7 mouse cellular contexts compared by ENCODE assay signal in genomic region chr10:127569450-127569849, GRCm38 (mm10). TPM values are rescaled to one million over a fixed set of nuclear protein-coding genes. Genes with fewer than 3 reads are reported as not detected.
DNase-seq lines count a peak whose midpoint lies in the region; ATAC-seq lines count a peak whose summit lies in the region.

No protein-coding gene starts in this region.

- 0 out of 2 replicates have a peak, but pooled peaks cover 3% of the 10 kb centered on the region for H3K4me1 ChIP-seq in embryonic facial prominence, embryonic 13.5 days

- DNase-seq in MEL-GATA-1-ER (ENCODE audit: extremely low read depth, low read depth): peak; percentile 76
- DNase-seq in adrenal gland, postnatal 36 days: peak; percentile 67 to 82
- peak; percentile 71 to 89 for DNase-seq in heart, postnatal 14 days
- DNase-seq in layer of hippocampus, adult 18-20 months (ENCODE audit: low spot score in 2 of 2): peak; percentile 48 to 82
- DNase-seq in lung, postnatal 10 days: peak; percentile 91
- DNase-seq in right cerebral cortex, postnatal 14 days: peak; percentile 69

- 29% methylated on average over 3 of the region's 3 CpGs for WGBS in embryonic facial prominence, embryonic 13.5 days

- ATAC-seq in embryonic facial prominence, embryonic 13.5 days (ENCODE audit: insufficient number of reproducible peaks, insufficient read depth, low FRiP score, low TSS enrichment, low read depth): no peak

- no peaks in the 10 kb centered on the region for H3K27me3 ChIP-seq in embryonic facial prominence, embryonic 13.5 days

- peaks cover 84% of the 10 kb centered on the region for H3K36me3 ChIP-seq in embryonic facial prominence, embryonic 13.5 days

- 0 out of 2 replicates have a peak overlapping the region, but pooled peaks have one; percentile 28 for H3K27ac ChIP-seq in embryonic facial prominence, embryonic 13.5 days

- H3K9me3 ChIP-seq in embryonic facial prominence, embryonic 13.5 days: no peaks in the 10 kb centered on the region

- intact Hi-C loops in heart, postnatal 14 days (cut with DNase I): loop anchor here (2.0 to 5.0 kb wide), 3 partner anchors 53 to 168 kb away; partner anchors contain the start of gene Zbtb39

- H3K4me3 ChIP-seq in embryonic facial prominence, embryonic 13.5 days: no peak overlapping the region

- H3K4me2 ChIP-seq in embryonic facial prominence, embryonic 13.5 days: no peak overlapping the region

- H3K9ac ChIP-seq in embryonic facial prominence, embryonic 13.5 days: no peak overlapping the region

RNA-seq across cellular contexts. Expression of gene Nxph4, which starts 35.1 kb away (rescaled TPM):
- 1 to 10 TPM; 5.0 to 6.3 TPM for total RNA-seq in adrenal gland, postnatal 36 days (2021)
- polyA plus RNA-seq in embryonic facial prominence, embryonic 13.5 days (2015; fragmentation: Nextera tagmentation; extraction: Ambion mirVana): 3.0 and 3.9 TPM in 2 replicates
- 1 to 10 TPM; 1.1 TPM for total RNA-seq in heart, postnatal 14 days (2021)
- 1 to 10 TPM; 1.2 to 1.3 TPM for total RNA-seq in layer of hippocampus, adult 18-20 months (2021)

RNA-seq across cellular contexts. Expression of gene Shmt2, which starts 47.2 kb away (rescaled TPM):
- total RNA-seq in adrenal gland, postnatal 36 days (2021): 10 to 100 TPM; 46.8 to 47.1 TPM
- 81.7 and 92.3 TPM in 2 replicates for polyA plus RNA-seq in embryonic facial prominence, embryonic 13.5 days (2015; fragmentation: Nextera tagmentation; extraction: Ambion mirVana)
- 10 to 100 TPM; 38.3 to 39.2 TPM for total RNA-seq in heart, postnatal 14 days (2021)
- total RNA-seq in layer of hippocampus, adult 18-20 months (2021): 10 to 100 TPM; 24.2 to 25.3 TPM

RNA-seq across cellular contexts. Expression of gene Lrp1, which starts 51.5 kb away (rescaled TPM):
- 100 to 1,000 TPM; 192 to 251 TPM for total RNA-seq in adrenal gland, postnatal 36 days (2021)
- 139 and 159 TPM in 2 replicates for polyA plus RNA-seq in embryonic facial prominence, embryonic 13.5 days (2015; fragmentation: Nextera tagmentation; extraction: Ambion mirVana)
- total RNA-seq in heart, postnatal 14 days (2021): 100 to 1,000 TPM in 1 of 2 experiments, 10 to 100 TPM in 1; 85.0 to 105 TPM
- total RNA-seq in layer of hippocampus, adult 18-20 months (2021): 100 to 1,000 TPM; 284 to 294 TPM

RNA-seq across cellular contexts. Expression of gene Ndufa4l2, which starts 54.7 kb away (rescaled TPM):
- total RNA-seq in adrenal gland, postnatal 36 days (2021): 10 to 100 TPM; 29.7 to 45.6 TPM
- 20.0 and 32.7 TPM in 2 replicates for polyA plus RNA-seq in embryonic facial prominence, embryonic 13.5 days (2015; fragmentation: Nextera tagmentation; extraction: Ambion mirVana)
- 10 to 100 TPM; 38.3 TPM for total RNA-seq in heart, postnatal 14 days (2021)
- total RNA-seq in layer of hippocampus, adult 18-20 months (2021): 1 to 10 TPM; 3.6 to 3.8 TPM
